Mouse (Mus musculus) liver, embryonic 11.5 days (tissue): ENCODE results near the gene Sgpl1. TPM values are rescaled to one million over a fixed set of nuclear protein-coding genes. Genes with fewer than 3 reads are reported as not detected.

ENCODE experiments used
- ATAC-seq: fragments of 200-750 bp; cut with Nextera tagmentation; replicated peaks from 2 replicates; pipeline ENCODE4 v1.8.0; 2017; ENCODE audit warnings: moderate number of reproducible peaks, mild to moderate bottlenecking, moderate TSS enrichment, moderate library complexity; ENCODE audit not compliant: low FRiP score
- DNase-seq: peaks from one replicate; pipeline ENCODE4 v3.0.0-alpha.2; 2017; ENCODE audit warnings: low spot score
- H3K27ac ChIP-seq: fragments of 300-500 bp; sonication (generic); 2 replicates; pipeline ENCODE4 v1.5.1; 2014; ENCODE audit warnings: mild to moderate bottlenecking, low read depth, low read length, control low read depth
- H3K27me3 ChIP-seq: fragments of 300-500 bp; sonication (generic); replicated peaks from 2 replicates; pipeline ENCODE4 v1.6.1; 2014; ENCODE audit warnings: low read length, mixed read lengths; ENCODE audit not compliant: control insufficient read depth, insufficient read depth
- H3K36me3 ChIP-seq: fragments of 300-500 bp; sonication (generic); 2 replicates; pipeline ENCODE4 v1.6.1; 2014; ENCODE audit warnings: mild to moderate bottlenecking, low read length, moderate library complexity, mixed read lengths; ENCODE audit not compliant: control insufficient read depth, insufficient read depth
- H3K4me1 ChIP-seq: fragments of 300-500 bp; sonication (generic); replicated peaks from 2 replicates; pipeline ENCODE4 v1.6.1; 2014; ENCODE audit warnings: low read length, mixed read lengths; ENCODE audit not compliant: control insufficient read depth, insufficient read depth
- H3K4me2 ChIP-seq: fragments of 300-500 bp; sonication (generic); 2 replicates; pipeline ENCODE4 v1.6.1; 2014; ENCODE audit warnings: mild to moderate bottlenecking, control low read depth, moderate library complexity
- H3K4me3 ChIP-seq: fragments of 300-500 bp; sonication (generic); 2 replicates; pipeline ENCODE4 v1.5.1; 2014; ENCODE audit warnings: low read depth, low read length, control low read depth
- H3K9ac ChIP-seq: fragments of 300-500 bp; sonication (generic); 2 replicates; pipeline ENCODE4 v1.6.1; 2014; ENCODE audit warnings: low read depth, low read length, control low read depth
- H3K9me3 ChIP-seq: fragments of 300-500 bp; sonication (generic); 2 replicates; pipeline ENCODE4 v1.6.1; 2016; ENCODE audit warnings: low read length, inconsistent platforms, mixed read lengths; ENCODE audit not compliant: control insufficient read depth
- WGBS: fragments of 180-500 bp; shearing (Covaris S2); extraction: QIAGEN DNeasy Blood & Tissue Kit; methylation state at CpG from one replicate; pipeline ENCODE4 v1.1.7; 2014; 5-methylcytosine and 5-hydroxymethylcytosine counted together
- polyA plus RNA-seq: library from polyadenylated mRNA; unstranded; fragments of >200 nt; fragmentation: Nextera tagmentation; extraction: Ambion mirVana; gene quantifications from 2 replicates; pipeline ENCODE4 v1.2.1, GENCODE M21; 2014

Sgpl1 gene
- 32.0 and 32.1 TPM in 2 replicates for polyA plus RNA-seq

GRCm38 (mm10) chr10:61147157-61148040 is at the start of gene Sgpl1:
Gene Sgpl1, minus strand, starts transcription at chr10:61147703.
- peak within 1 kb of the TSS; percentile 78 for H3K9ac ChIP-seq
- peak within 1 kb of the TSS; percentile 83 for H3K27ac ChIP-seq
- DNase-seq (peak; percentile 90), ATAC-seq (peak; percentile 86)
- H3K4me3 ChIP-seq: peak within 1 kb of the TSS; percentile 89
- under 1% methylated on average over 77 of the region's 82 CpGs for WGBS
- H3K4me2 ChIP-seq: peak within 1 kb of the TSS; percentile 99
- H3K4me1 ChIP-seq: peaks cover 24% of the 10 kb centered on the region
- H3K27me3 ChIP-seq: no peaks in the 10 kb centered on the region
- no peaks in the 10 kb centered on the region for H3K9me3 ChIP-seq
- no peaks in the 10 kb centered on the region for H3K36me3 ChIP-seq

- Histone ChIP-seq H3K4me2 (no peak overlapping the region), H3K9ac (no peak overlapping the region), H3K36me3 (no peaks in the 10 kb centered on the region), H3K4me3 (no peak overlapping the region), H3K27me3 (no peaks in the 10 kb centered on the region), H3K4me1 (no peaks in the 10 kb centered on the region), H3K27ac (no peak overlapping the region), H3K9me3 (no peaks in the 10 kb centered on the region)
- DNase-seq: no peak
- WGBS: 73% methylated on average over 5 of the region's 5 CpGs
- ATAC-seq: no peak
Observed at GRCm38 (mm10) chr10:61195718-61196291, 48.3 kb upstream of the Sgpl1 start.

GRCm38 (mm10) chr10:61195216-61195615 is 47.7 kb upstream of the Sgpl1 start:
- no peak overlapping the region for H3K9ac ChIP-seq
- no peak overlapping the region for H3K4me2 ChIP-seq
- H3K4me3 ChIP-seq: no peak overlapping the region
- 73% methylated on average over 8 of the region's 8 CpGs for WGBS
- H3K9me3 ChIP-seq: no peaks in the 10 kb centered on the region
- no peak for ATAC-seq
- H3K36me3 ChIP-seq: no peaks in the 10 kb centered on the region
- no peak for DNase-seq
- no peaks in the 10 kb centered on the region for H3K27me3 ChIP-seq
- H3K4me1 ChIP-seq: no peaks in the 10 kb centered on the region
- H3K27ac ChIP-seq: no peak overlapping the region

GRCm38 (mm10) chr10:61194611-61195010 is 47.1 kb upstream of the Sgpl1 start:
- ATAC-seq: no peak
- Histone ChIP-seq H3K27ac (no peak overlapping the region), H3K4me2 (no peak overlapping the region), H3K4me1 (no peaks in the 10 kb centered on the region), H3K36me3 (no peaks in the 10 kb centered on the region), H3K4me3 (no peak overlapping the region), H3K9ac (no peak overlapping the region), H3K27me3 (no peaks in the 10 kb centered on the region), H3K9me3 (no peaks in the 10 kb centered on the region)
- 79% methylated on average over 9 of the region's 9 CpGs for WGBS
- DNase-seq: no peak

GRCm38 (mm10) chr10:61188010-61188409 is 40.5 kb upstream of the Sgpl1 start:
- Histone ChIP-seq H3K27ac (no peak overlapping the region), H3K4me1 (no peaks in the 10 kb centered on the region), H3K9ac (no peak overlapping the region), H3K36me3 (no peaks in the 10 kb centered on the region), H3K9me3 (no peaks in the 10 kb centered on the region), H3K27me3 (peaks cover 3% of the 10 kb centered on the region; the same call in 1 of the 2 replicates), H3K4me2 (no peak overlapping the region), H3K4me3 (no peak overlapping the region)
- WGBS: 62% methylated on average over 3 of the region's 3 CpGs
- no peak for DNase-seq
- ATAC-seq: no peak

- no peak for DNase-seq
- peaks cover 3% of the 10 kb centered on the region; the same call in 1 of the 2 replicates for H3K27me3 ChIP-seq
- no peak overlapping the region for H3K4me2 ChIP-seq
- H3K9ac ChIP-seq: no peak overlapping the region
- WGBS: 75% methylated on average over 3 of the region's 3 CpGs
- no peaks in the 10 kb centered on the region for H3K9me3 ChIP-seq
- no peak overlapping the region for H3K4me3 ChIP-seq
- no peaks in the 10 kb centered on the region for H3K4me1 ChIP-seq
- ATAC-seq: no peak
- no peak overlapping the region for H3K27ac ChIP-seq
- H3K36me3 ChIP-seq: no peaks in the 10 kb centered on the region
Observed at GRCm38 (mm10) chr10:61187001-61187400, 39.5 kb upstream of the Sgpl1 start.

GRCm38 (mm10) chr10:61179927-61180326 is 32.4 kb upstream of the Sgpl1 start:
- Histone ChIP-seq H3K4me2 (no peak overlapping the region), H3K36me3 (no peaks in the 10 kb centered on the region), H3K4me1 (no peaks in the 10 kb centered on the region), H3K27ac (no peak overlapping the region), H3K27me3 (peaks cover 15% of the 10 kb centered on the region; the same call in 1 of the 2 replicates), H3K9ac (no peak overlapping the region), H3K9me3 (no peaks in the 10 kb centered on the region), H3K4me3 (no peak overlapping the region)
- no peak for ATAC-seq
- no peak for DNase-seq
- 72% methylated on average over 6 of the region's 6 CpGs for WGBS

GRCm38 (mm10) chr10:61178687-61179086 is 31.2 kb upstream of the Sgpl1 start:
- H3K4me3 ChIP-seq: no peak overlapping the region
- H3K27ac ChIP-seq: no peak overlapping the region
- ATAC-seq (no peak), DNase-seq (no peak)
- H3K4me1 ChIP-seq: no peaks in the 10 kb centered on the region
- no peaks in the 10 kb centered on the region for H3K9me3 ChIP-seq
- H3K4me2 ChIP-seq: no peak overlapping the region
- WGBS: 75% methylated on average over 8 of the region's 8 CpGs
- no peak overlapping the region for H3K9ac ChIP-seq
- no peaks in the 10 kb centered on the region for H3K36me3 ChIP-seq
- H3K27me3 ChIP-seq: peaks cover 15% of the 10 kb centered on the region; the same call in 1 of the 2 replicates
